Mouse (Mus musculus): Measurements from ENCODE around the gene Gja1. TPM values are rescaled to one million over a fixed set of nuclear protein-coding genes. Genes with fewer than 3 reads are reported as not detected.

Gja1 gene
- polyA plus RNA-seq, 2 experiments, result 1.6 to 4.5 TPM

- DNase-seq (ENCODE audit: low read depth in 3 of 3, low spot score in 3 of 3), result no peak
- WGBS (ENCODE audit: insufficient replicate concordance), result 46% methylated on average over 2 of the region's 2 CpGs
- H3K4me2 ChIP-seq (ENCODE audit: low read depth), result no peak overlapping the region
- no peak overlapping the region for H3K4me3 ChIP-seq (ENCODE audit: insufficient read depth in 1 of 2, low read depth in 2 of 2, low read length in 2 of 2)
- no peaks in the 10 kb centered on the region for H3K9me3 ChIP-seq (ENCODE audit: control insufficient read depth, low read length)
- H3K9ac ChIP-seq (replicated peaks), result no peak overlapping the region
- H3K36me3 ChIP-seq (replicated peaks; ENCODE audit: control insufficient read depth, insufficient read depth, low read depth), result no peaks in the 10 kb centered on the region
- no peaks in the 10 kb centered on the region for H3K27me3 ChIP-seq (ENCODE audit: control insufficient read depth, insufficient read depth, low read length)
- ATAC-seq (ENCODE audit: insufficient read depth), result no peak
- H3K27ac ChIP-seq, result no peak overlapping the region
- no peak for TF ChIP-seq CTCF (IDR thresholded peaks at IDR 0.05; ENCODE audit: low read depth)
- TF ChIP-seq EP300 (IDR thresholded peaks at IDR 0.05; ENCODE audit: low read depth), result no peak
- 0 out of 4 replicates have a peak, but pooled peaks cover 0 to 2% of the 10 kb centered on the region in 2 experiments for H3K4me1 ChIP-seq (replicated peaks; ENCODE audit: control insufficient read depth in 2 of 2, insufficient read depth in 2 of 2, low read length in 1 of 2)
These were observed 50.7 kb downstream of the Gja1 start for GRCm38 (mm10) chr10:56427827-56428226.

GRCm38 (mm10) chr10:56429011-56429410 lies 51.9 kb downstream of the Gja1 start:
- Histone ChIP-seq H3K9ac (replicated peaks) (no peak overlapping the region), H3K4me2 (ENCODE audit: low read depth) (no peak overlapping the region), H3K4me3 (ENCODE audit: insufficient read depth in 1 of 2, low read depth in 2 of 2, low read length in 2 of 2) (no peak overlapping the region), H3K4me1 (replicated peaks; ENCODE audit: control insufficient read depth in 2 of 2, insufficient read depth in 2 of 2, low read length in 1 of 2) (0 out of 4 replicates have a peak, but pooled peaks cover 0 to 2% of the 10 kb centered on the region in 2 experiments), H3K27ac (no peak overlapping the region), H3K9me3 (ENCODE audit: control insufficient read depth, low read length) (no peaks in the 10 kb centered on the region), H3K36me3 (replicated peaks; ENCODE audit: control insufficient read depth, insufficient read depth, low read depth) (no peaks in the 10 kb centered on the region), H3K27me3 (ENCODE audit: control insufficient read depth, insufficient read depth, low read length) (no peaks in the 10 kb centered on the region)
- WGBS (ENCODE audit: insufficient replicate concordance), result 58% methylated on average over 5 of the region's 5 CpGs
- no peak for TF ChIP-seq EP300 (IDR thresholded peaks at IDR 0.05; ENCODE audit: low read depth)
- TF ChIP-seq CTCF (IDR thresholded peaks at IDR 0.05; ENCODE audit: low read depth), result no peak
- no peak for DNase-seq (ENCODE audit: low read depth in 3 of 3, low spot score in 3 of 3)
- ATAC-seq (ENCODE audit: insufficient read depth), result no peak

DNA sequence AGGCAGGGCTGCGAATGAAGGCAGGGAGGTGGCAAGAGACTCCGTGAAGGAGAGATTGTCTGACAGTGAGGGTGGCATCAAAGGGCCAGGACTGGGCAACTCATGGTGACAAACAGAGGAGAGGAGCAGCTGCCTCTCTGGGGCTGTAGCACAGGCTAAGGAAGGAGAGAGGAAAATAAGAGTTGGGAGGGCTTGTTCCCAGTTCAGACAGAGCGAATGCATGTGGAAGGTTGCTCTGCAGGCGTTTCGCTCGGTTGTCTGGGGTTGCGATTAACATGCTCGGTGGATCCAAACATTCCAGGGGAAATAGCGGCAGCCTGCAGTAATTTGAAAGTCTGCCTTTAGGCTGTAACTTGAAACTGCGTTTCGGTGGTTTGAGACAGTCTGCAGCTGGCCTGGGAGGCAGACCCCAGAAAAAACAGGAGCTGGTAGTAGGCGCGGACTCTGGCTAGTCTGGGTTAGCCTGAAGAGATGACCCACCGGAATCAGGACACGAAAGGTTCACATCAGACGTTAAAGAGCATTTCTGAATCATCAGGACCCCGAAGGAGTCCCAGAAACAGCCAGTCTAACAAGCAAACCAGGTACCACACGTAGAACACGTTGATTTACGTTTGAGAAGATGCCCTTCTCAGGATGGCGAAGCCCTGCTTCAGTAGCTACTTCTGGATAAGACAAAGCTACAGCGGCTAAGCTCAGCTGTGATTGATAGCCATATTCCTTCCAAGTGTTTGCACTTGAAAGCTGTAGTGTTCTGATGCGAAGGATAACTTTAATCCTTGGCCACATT lies 54.7 kb downstream of the Gja1 start:
- 26% methylated on average over 23 of the region's 23 CpGs for WGBS (ENCODE audit: insufficient replicate concordance)
- TF ChIP-seq CTCF (IDR thresholded peaks at IDR 0.05; ENCODE audit: low read depth) (no peak), EP300 (IDR thresholded peaks at IDR 0.05; ENCODE audit: low read depth) (no peak)
- Histone ChIP-seq H3K27me3 (ENCODE audit: control insufficient read depth, insufficient read depth, low read length) (no peaks in the 10 kb centered on the region), H3K4me1 (replicated peaks; ENCODE audit: control insufficient read depth in 2 of 2, insufficient read depth in 2 of 2, low read length in 1 of 2) (0 out of 4 replicates have a peak, but pooled peaks cover 0 to 2% of the 10 kb centered on the region in 2 experiments), H3K9ac (replicated peaks) (no peak overlapping the region), H3K4me3 (ENCODE audit: insufficient read depth in 1 of 2, low read depth in 2 of 2, low read length in 2 of 2) (no peak overlapping the region), H3K9me3 (ENCODE audit: control insufficient read depth, low read length) (no peaks in the 10 kb centered on the region), H3K36me3 (replicated peaks; ENCODE audit: control insufficient read depth, insufficient read depth, low read depth) (no peaks in the 10 kb centered on the region), H3K4me2 (ENCODE audit: low read depth) (no peak overlapping the region), H3K27ac (no peak overlapping the region)
- DNase-seq (ENCODE audit: low read depth in 3 of 3, low spot score in 3 of 3) (no peak), ATAC-seq (ENCODE audit: insufficient read depth) (no peak)

- no peak for ATAC-seq (ENCODE audit: insufficient read depth)
- 70% methylated on average over 6 of the region's 6 CpGs for WGBS (ENCODE audit: insufficient replicate concordance)
- Histone ChIP-seq H3K4me1 (replicated peaks; ENCODE audit: control insufficient read depth in 2 of 2, insufficient read depth in 2 of 2, low read length in 1 of 2) (peaks cover 0 to 4% of the 10 kb centered on the region in 2 experiments; a peak in 1 of 4 replicates), H3K9me3 (ENCODE audit: control insufficient read depth, low read length) (no peaks in the 10 kb centered on the region), H3K27ac (no peak overlapping the region), H3K4me2 (ENCODE audit: low read depth) (no peak overlapping the region), H3K4me3 (ENCODE audit: insufficient read depth in 1 of 2, low read depth in 2 of 2, low read length in 2 of 2) (no peak overlapping the region), H3K27me3 (ENCODE audit: control insufficient read depth, insufficient read depth, low read length) (no peaks in the 10 kb centered on the region), H3K36me3 (replicated peaks; ENCODE audit: control insufficient read depth, insufficient read depth, low read depth) (no peaks in the 10 kb centered on the region), H3K9ac (replicated peaks) (no peak overlapping the region)
- DNase-seq (ENCODE audit: low read depth in 3 of 3, low spot score in 3 of 3), result no peak
- TF ChIP-seq EP300 (IDR thresholded peaks at IDR 0.05; ENCODE audit: low read depth) (no peak), CTCF (IDR thresholded peaks at IDR 0.05; ENCODE audit: low read depth) (no peak)
These were observed 55.2 kb downstream of the Gja1 start for GRCm38 (mm10) chr10:56432390-56432709.

GRCm38 (mm10) chr10:56437290-56437689 lies 60.2 kb downstream of the Gja1 start:
- Histone ChIP-seq H3K36me3 (replicated peaks; ENCODE audit: control insufficient read depth, insufficient read depth, low read depth) (no peaks in the 10 kb centered on the region), H3K4me3 (ENCODE audit: insufficient read depth in 1 of 2, low read depth in 2 of 2, low read length in 2 of 2) (no peak overlapping the region), H3K9ac (replicated peaks) (no peak overlapping the region), H3K27me3 (ENCODE audit: control insufficient read depth, insufficient read depth, low read length) (no peaks in the 10 kb centered on the region), H3K4me2 (ENCODE audit: low read depth) (no peak overlapping the region), H3K4me1 (replicated peaks; ENCODE audit: control insufficient read depth in 2 of 2, insufficient read depth in 2 of 2, low read length in 1 of 2) (peaks cover 0 to 6% of the 10 kb centered on the region in 2 experiments; a peak in 1 of 4 replicates), H3K9me3 (ENCODE audit: control insufficient read depth, low read length) (no peaks in the 10 kb centered on the region), H3K27ac (no peak overlapping the region)
- ATAC-seq (ENCODE audit: insufficient read depth), result no peak
- TF ChIP-seq EP300 (IDR thresholded peaks at IDR 0.05; ENCODE audit: low read depth) (no peak), CTCF (IDR thresholded peaks at IDR 0.05; ENCODE audit: low read depth) (no peak)
- no peak for DNase-seq (ENCODE audit: low read depth in 3 of 3, low spot score in 3 of 3)
- 22% methylated on average over 11 of the region's 11 CpGs for WGBS (ENCODE audit: insufficient replicate concordance)

Data from liver, embryonic 14.5 days (tissue).